Mouse (Mus musculus) MEL (cell line): ENCODE results near the gene Dync1li2. TPM values are rescaled to one million over a fixed set of nuclear protein-coding genes. Genes with fewer than 3 reads are reported as not detected.

Experiments used
- DNase-seq: peaks from one replicate; pipeline ENCODE4 v3.0.0; 2011; ENCODE audit warnings: low read depth, low spot score
- H3K27ac ChIP-seq: 2 replicates; pipeline ENCODE4 v1.5.1; 2012; ENCODE audit warnings: low read depth, mild to moderate bottlenecking, control low read depth, low read length, moderate library complexity; ENCODE audit not compliant: control insufficient read depth
- H3K27me3 ChIP-seq, 2 experiments: fragments of 150-350 bp in 1 of 2; sonication (generic) in 1 of 2; 2 replicates each; pipeline ENCODE4 v1.6.1; 2012; ENCODE audit warnings: low read length in 2 of 2, mild to moderate bottlenecking in 2 of 2, improper control_type of control experiment in 1 of 2, moderate library complexity in 1 of 2; ENCODE audit not compliant: insufficient read depth in 2 of 2, control insufficient read depth in 1 of 2
- H3K36me3 ChIP-seq, 2 experiments: 2 replicates each; pipeline ENCODE4 v1.6.1; 2012 to 2014; ENCODE audit warnings: low read length in 2 of 2, improper control_type of control experiment in 1 of 2, inconsistent platforms in 1 of 2, mild to moderate bottlenecking in 1 of 2; ENCODE audit not compliant: insufficient read depth in 2 of 2, control insufficient read depth in 1 of 2
- H3K4me1 ChIP-seq, 2 experiments: fragments of 150-350 bp in 1 of 2; sonication (generic) in 1 of 2; 2 replicates each; pipeline ENCODE4 v1.6.1; 2012; ENCODE audit warnings: low read length in 2 of 2, improper control_type of control experiment in 1 of 2, mild to moderate bottlenecking in 1 of 2; ENCODE audit not compliant: insufficient read depth in 2 of 2, control insufficient read depth in 1 of 2
- H3K4me3 ChIP-seq, 2 experiments: fragments of 150-350 bp in 1 of 2; sonication (generic) in 1 of 2; 2 replicates each; pipeline ENCODE4 v1.5.1; 2012; ENCODE audit warnings: low read depth in 2 of 2, low read length in 2 of 2, mild to moderate bottlenecking in 2 of 2, moderate library complexity in 2 of 2, control low read depth in 1 of 2, improper control_type of control experiment in 1 of 2; ENCODE audit not compliant: control insufficient read depth in 1 of 2, insufficient read depth in 1 of 2
- H3K79me2 ChIP-seq: 2 replicates; pipeline ENCODE4 v1.6.1; 2012; ENCODE audit warnings: mild to moderate bottlenecking, low read length, moderate library complexity; ENCODE audit not compliant: control insufficient read depth, poor library complexity, insufficient read depth
- H3K9ac ChIP-seq: 2 replicates; pipeline ENCODE4 v1.6.1; 2012; ENCODE audit warnings: low read depth, mild to moderate bottlenecking, control low read depth, low read length, moderate library complexity; ENCODE audit not compliant: control insufficient read depth, poor library complexity, severe bottlenecking
- H3K9me3 ChIP-seq: fragments of 150-350 bp; sonication (generic); replicated peaks from 2 replicates; pipeline ENCODE4 v1.6.1; 2012; ENCODE audit warnings: mild to moderate bottlenecking, low read length, improper control_type of control experiment, moderate library complexity; ENCODE audit not compliant: insufficient read depth
- CHD1 ChIP-seq: IDR thresholded peaks from 2 replicates; pipeline ENCODE4 v1.6.1; 2012; ENCODE audit warnings: low read depth, mild to moderate bottlenecking, inconsistent platforms, low read length, improper control_type of control experiment
- CHD2 ChIP-seq: IDR thresholded peaks from 2 replicates; pipeline ENCODE4 v1.6.1; 2011; ENCODE audit warnings: low read length, improper control_type of control experiment
- CTCF ChIP-seq, 3 experiments: IDR thresholded peaks in 2 of 3; conservative IDR thresholded peaks in 1 of 3; 2 replicates each; pipeline ENCODE4 v1.5.1; 2011 to 2012; ENCODE audit warnings: low read length in 3 of 3, low read depth in 2 of 3, mild to moderate bottlenecking in 2 of 3, improper control_type of control experiment in 1 of 3, inconsistent platforms in 1 of 3, mixed read lengths in 1 of 3, moderate library complexity in 1 of 3; ENCODE audit not compliant: control insufficient read depth in 1 of 3, insufficient read depth in 1 of 3, poor library complexity in 1 of 3, severe bottlenecking in 1 of 3
- ELF1 ChIP-seq: IDR thresholded peaks from 2 replicates; pipeline ENCODE4 v1.6.1; 2014; ENCODE audit warnings: low read depth, mild to moderate bottlenecking, inconsistent platforms, low read length, improper control_type of control experiment, moderate library complexity
- GABPA ChIP-seq: IDR thresholded peaks from 2 replicates; pipeline ENCODE4 v1.6.1; 2012; ENCODE audit warnings: low read depth, mild to moderate bottlenecking, inconsistent platforms, low read length, improper control_type of control experiment, moderate library complexity
- MAFK ChIP-seq: IDR thresholded peaks from 2 replicates; pipeline ENCODE4 v1.6.1; 2011; ENCODE audit warnings: low read depth, mild to moderate bottlenecking, low read length, improper control_type of control experiment, borderline replicate concordance
- MAZ ChIP-seq: IDR thresholded peaks from 2 replicates; pipeline ENCODE4 v1.6.1; 2012; ENCODE audit warnings: low read depth, mild to moderate bottlenecking, inconsistent platforms, low read length, improper control_type of control experiment
- MXI1 ChIP-seq: IDR thresholded peaks from 2 replicates; pipeline ENCODE4 v1.6.1; 2011; ENCODE audit warnings: mild to moderate bottlenecking, low read depth, low read length, improper control_type of control experiment
- MYC ChIP-seq: IDR thresholded peaks from 2 replicates; pipeline ENCODE4 v1.6.1; 2011; ENCODE audit warnings: low read depth, mild to moderate bottlenecking, low read length, improper control_type of control experiment, moderate library complexity
- POLR2AphosphoS2 ChIP-seq: IDR thresholded peaks from 2 replicates; pipeline ENCODE4 v1.6.1; 2011; ENCODE audit warnings: low read length, improper control_type of control experiment
- RCOR1 ChIP-seq: IDR thresholded peaks from 2 replicates; pipeline ENCODE4 v1.6.1; 2012; ENCODE audit warnings: low read depth, mild to moderate bottlenecking, inconsistent platforms, low read length, improper control_type of control experiment
- SMC3 ChIP-seq: IDR thresholded peaks from 2 replicates; pipeline ENCODE4 v1.6.1; 2011; ENCODE audit warnings: low read depth, low read length, improper control_type of control experiment
- TAL1 ChIP-seq: IDR thresholded peaks from 2 replicates; pipeline ENCODE4 v1.6.1; 2012; ENCODE audit warnings: mild to moderate bottlenecking, inconsistent platforms, low read length, moderate library complexity, mixed read lengths
- UBTF ChIP-seq: IDR thresholded peaks from 2 replicates; pipeline ENCODE4 v1.6.1; 2012; ENCODE audit warnings: low read depth, mild to moderate bottlenecking, inconsistent platforms, low read length, improper control_type of control experiment, moderate library complexity, borderline replicate concordance; ENCODE audit not compliant: insufficient read depth
- USF1 ChIP-seq: IDR thresholded peaks from 2 replicates; pipeline ENCODE4 v1.6.1; 2014; ENCODE audit warnings: low read depth, mild to moderate bottlenecking, inconsistent platforms, low read length, improper control_type of control experiment, moderate library complexity
- USF2 ChIP-seq, 2 experiments: IDR thresholded peaks; 2 replicates each; pipeline ENCODE4 v1.6.1; 2011 to 2012; ENCODE audit warnings: improper control_type of control experiment in 2 of 2, low read length in 2 of 2, borderline replicate concordance in 1 of 2, inconsistent platforms in 1 of 2, low read depth in 1 of 2, mild to moderate bottlenecking in 1 of 2; ENCODE audit not compliant: insufficient read depth in 1 of 2
- ZKSCAN1 ChIP-seq: IDR thresholded peaks from 2 replicates; pipeline ENCODE4 v1.6.1; 2012; ENCODE audit warnings: low read depth, mild to moderate bottlenecking, inconsistent platforms, low read length, improper control_type of control experiment, moderate library complexity
- ZNF384 ChIP-seq: IDR thresholded peaks from 2 replicates; pipeline ENCODE4 v1.6.1; 2012; ENCODE audit warnings: low read depth, mild to moderate bottlenecking, inconsistent platforms, low read length, improper control_type of control experiment
- polyA plus RNA-seq, 2 experiments: library from polyadenylated mRNA; stranded (reverse) in 1 of 2; unstranded in 1 of 2; fragments of >175 nt in 1 of 2; fragments of >200 nt in 1 of 2; gene quantifications; 2 replicates each; pipeline versions ENCODE4 v1.2.1 to v1.2.4; 2012; ENCODE audit warnings: low replicate concordance in 2 of 2, low read depth in 1 of 2; ENCODE audit not compliant: insufficient read length in 2 of 2, insufficient read depth in 1 of 2, missing spikeins in 1 of 2
- total RNA-seq: library from RNA; depleted of rRNA; stranded (reverse); fragments of 300-350 nt; gene quantifications from 2 replicates; pipeline ENCODE4 v1.2.3, GENCODE M21; 2012

The Dync1li2 gene
- total and polyA plus RNA-seq, 3 experiments: 22.4 to 23.8 TPM; not detected in 1

DNA sequence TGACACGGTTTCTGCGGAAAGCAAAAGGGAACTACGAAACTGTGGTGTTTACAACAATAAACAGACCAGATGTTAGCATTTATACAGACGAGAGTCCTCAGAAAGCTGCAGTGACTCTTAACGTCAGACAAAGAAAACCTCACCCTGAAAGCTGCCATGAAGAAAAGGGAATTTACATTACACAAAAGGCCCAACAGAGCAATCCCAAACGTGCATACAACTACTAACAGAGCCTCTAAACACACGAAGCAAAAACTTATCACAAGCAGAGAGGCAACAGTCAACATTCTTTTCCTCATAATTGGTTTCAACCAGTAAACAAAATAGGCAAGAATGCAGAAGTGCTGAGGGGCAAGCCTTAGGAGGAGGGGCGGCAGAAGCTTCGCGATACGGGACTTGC, 66.2 kb downstream of the Dync1li2 start:
- TF ChIP-seq CHD2 (no peak), MAZ (no peak)
- peaks cover 5% of the 10 kb centered on the region; the same call in 1 of the 2 replicates for H3K79me2 ChIP-seq
- H3K9me3 ChIP-seq: no peaks in the 10 kb centered on the region
- no peak overlapping the region for H3K4me3 ChIP-seq
- no peaks in the 10 kb centered on the region for H3K36me3 ChIP-seq
- H3K9ac ChIP-seq: no peak overlapping the region
- no peak overlapping the region for H3K27ac ChIP-seq
- H3K27me3 ChIP-seq: no peaks in the 10 kb centered on the region
- no peaks in the 10 kb centered on the region for H3K4me1 ChIP-seq
- DNase-seq: no peak

DNA sequence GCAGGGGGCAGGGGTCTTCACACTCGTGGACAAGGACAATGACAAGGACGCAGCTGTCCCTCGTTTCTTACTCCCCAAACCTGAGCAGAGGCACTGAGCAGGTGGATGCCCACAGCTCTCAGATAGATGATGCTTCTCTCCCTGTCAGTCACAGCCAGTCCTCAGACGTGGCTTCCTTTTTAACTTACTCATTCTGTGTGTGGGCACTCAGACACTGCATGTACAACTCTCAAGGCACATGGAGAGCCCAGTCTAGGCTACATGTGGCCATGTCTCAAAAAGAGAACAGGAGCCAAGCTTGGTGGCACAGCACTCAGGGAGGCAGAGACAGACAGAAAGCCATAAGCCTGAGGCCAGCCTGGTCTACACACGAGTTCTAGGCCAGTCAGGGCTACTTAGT, 66.9 kb downstream of the Dync1li2 start:
- DNase-seq: no peak
- no peak overlapping the region for H3K4me3 ChIP-seq
- no peaks in the 10 kb centered on the region for H3K27me3 ChIP-seq
- H3K36me3 ChIP-seq: no peaks in the 10 kb centered on the region
- no peaks in the 10 kb centered on the region for H3K4me1 ChIP-seq
- H3K9ac ChIP-seq: no peak overlapping the region
- no peaks in the 10 kb centered on the region for H3K9me3 ChIP-seq
- H3K79me2 ChIP-seq: peaks cover 5% of the 10 kb centered on the region; the same call in 1 of the 2 replicates
- no peak overlapping the region for H3K27ac ChIP-seq
- TF ChIP-seq ZKSCAN1: no peak
- no peak for TF ChIP-seq SMC3
- TF ChIP-seq CHD2: no peak
- TF ChIP-seq MYC: no peak
- no peak for TF ChIP-seq ZNF384
- no peak for TF ChIP-seq POLR2AphosphoS2
- no peak for TF ChIP-seq MAZ
- no peak for TF ChIP-seq GABPA
- TF ChIP-seq USF1: no peak
- TF ChIP-seq MAFK: no peak
- TF ChIP-seq MXI1: no peak
- no peak for TF ChIP-seq UBTF
- TF ChIP-seq CTCF (IDR thresholded peaks at IDR 0.05 in 2 of 3, conservative IDR thresholded peaks at IDR 0.05 in 1 of 3; ENCODE audit: control insufficient read depth in 1 of 3, insufficient read depth in 1 of 3, low read depth in 2 of 3, low read length in 3 of 3, poor library complexity in 1 of 3, severe bottlenecking in 1 of 3): no peak
- TF ChIP-seq ELF1: no peak
- no peak for TF ChIP-seq CHD1
- no peak for TF ChIP-seq TAL1
- TF ChIP-seq USF2 (IDR thresholded peaks at IDR 0.05; ENCODE audit: borderline replicate concordance in 1 of 2, insufficient read depth in 1 of 2, low read depth in 1 of 2, low read length in 2 of 2): no peak
- TF ChIP-seq RCOR1: no peak
